Mouse (Mus musculus) MEL (cell line): ENCODE results near the gene Map1b. TPM values are rescaled to one million over a fixed set of nuclear protein-coding genes. Genes with fewer than 3 reads are reported as not detected.

Experiments
- DNase-seq: peaks from one replicate; pipeline ENCODE4 v3.0.0; 2011; ENCODE audit warnings: low read depth, low spot score
- H3K27ac ChIP-seq: 2 replicates; pipeline ENCODE4 v1.5.1; 2012; ENCODE audit warnings: low read depth, mild to moderate bottlenecking, control low read depth, low read length, moderate library complexity; ENCODE audit not compliant: control insufficient read depth
- H3K27me3 ChIP-seq, 2 experiments: fragments of 150-350 bp in 1 of 2; sonication (generic) in 1 of 2; 2 replicates each; pipeline ENCODE4 v1.6.1; 2012; ENCODE audit warnings: low read length in 2 of 2, mild to moderate bottlenecking in 2 of 2, improper control_type of control experiment in 1 of 2, moderate library complexity in 1 of 2; ENCODE audit not compliant: insufficient read depth in 2 of 2, control insufficient read depth in 1 of 2
- H3K36me3 ChIP-seq, 2 experiments: 2 replicates each; pipeline ENCODE4 v1.6.1; 2012 to 2014; ENCODE audit warnings: low read length in 2 of 2, improper control_type of control experiment in 1 of 2, inconsistent platforms in 1 of 2, mild to moderate bottlenecking in 1 of 2; ENCODE audit not compliant: insufficient read depth in 2 of 2, control insufficient read depth in 1 of 2
- H3K4me1 ChIP-seq, 2 experiments: fragments of 150-350 bp in 1 of 2; sonication (generic) in 1 of 2; 2 replicates each; pipeline ENCODE4 v1.6.1; 2012; ENCODE audit warnings: low read length in 2 of 2, improper control_type of control experiment in 1 of 2, mild to moderate bottlenecking in 1 of 2; ENCODE audit not compliant: insufficient read depth in 2 of 2, control insufficient read depth in 1 of 2
- H3K4me3 ChIP-seq, 2 experiments: fragments of 150-350 bp in 1 of 2; sonication (generic) in 1 of 2; 2 replicates each; pipeline ENCODE4 v1.5.1; 2012; ENCODE audit warnings: low read depth in 2 of 2, low read length in 2 of 2, mild to moderate bottlenecking in 2 of 2, moderate library complexity in 2 of 2, control low read depth in 1 of 2, improper control_type of control experiment in 1 of 2; ENCODE audit not compliant: control insufficient read depth in 1 of 2, insufficient read depth in 1 of 2
- H3K79me2 ChIP-seq: 2 replicates; pipeline ENCODE4 v1.6.1; 2012; ENCODE audit warnings: mild to moderate bottlenecking, low read length, moderate library complexity; ENCODE audit not compliant: control insufficient read depth, poor library complexity, insufficient read depth
- H3K9ac ChIP-seq: 2 replicates; pipeline ENCODE4 v1.6.1; 2012; ENCODE audit warnings: low read depth, mild to moderate bottlenecking, control low read depth, low read length, moderate library complexity; ENCODE audit not compliant: control insufficient read depth, poor library complexity, severe bottlenecking
- H3K9me3 ChIP-seq: fragments of 150-350 bp; sonication (generic); replicated peaks from 2 replicates; pipeline ENCODE4 v1.6.1; 2012; ENCODE audit warnings: mild to moderate bottlenecking, low read length, improper control_type of control experiment, moderate library complexity; ENCODE audit not compliant: insufficient read depth
- BHLHE40 ChIP-seq: IDR thresholded peaks from 2 replicates; pipeline ENCODE4 v1.6.1; 2012; ENCODE audit warnings: low read depth, mild to moderate bottlenecking, inconsistent platforms, low read length, improper control_type of control experiment, borderline replicate concordance
- CHD2 ChIP-seq: IDR thresholded peaks from 2 replicates; pipeline ENCODE4 v1.6.1; 2011; ENCODE audit warnings: low read length, improper control_type of control experiment
- E2F4 ChIP-seq: IDR thresholded peaks from 2 replicates; pipeline ENCODE4 v1.6.1; 2011; ENCODE audit warnings: low read depth, low read length, improper control_type of control experiment, borderline replicate concordance
- ELF1 ChIP-seq: IDR thresholded peaks from 2 replicates; pipeline ENCODE4 v1.6.1; 2014; ENCODE audit warnings: low read depth, mild to moderate bottlenecking, inconsistent platforms, low read length, improper control_type of control experiment, moderate library complexity
- EP300 ChIP-seq, 2 experiments: IDR thresholded peaks; 2 replicates each; pipeline ENCODE4 v1.6.1; 2011; ENCODE audit warnings: improper control_type of control experiment in 2 of 2, low read length in 2 of 2, low read depth in 1 of 2, mild to moderate bottlenecking in 1 of 2
- GABPA ChIP-seq: IDR thresholded peaks from 2 replicates; pipeline ENCODE4 v1.6.1; 2012; ENCODE audit warnings: low read depth, mild to moderate bottlenecking, inconsistent platforms, low read length, improper control_type of control experiment, moderate library complexity
- KAT2A ChIP-seq: conservative IDR thresholded peaks from 2 replicates; pipeline ENCODE4 v1.6.1; 2012; ENCODE audit warnings: low read depth, low read length, improper control_type of control experiment, inconsistent platforms
- MAFK ChIP-seq: IDR thresholded peaks from 2 replicates; pipeline ENCODE4 v1.6.1; 2011; ENCODE audit warnings: low read depth, mild to moderate bottlenecking, low read length, improper control_type of control experiment, borderline replicate concordance
- MAX ChIP-seq: IDR thresholded peaks from 2 replicates; pipeline ENCODE4 v1.6.1; 2011; ENCODE audit warnings: low read length, improper control_type of control experiment
- MYC ChIP-seq: IDR thresholded peaks from 2 replicates; pipeline ENCODE4 v1.6.1; 2011; ENCODE audit warnings: low read depth, mild to moderate bottlenecking, low read length, improper control_type of control experiment, moderate library complexity
- POLR2A ChIP-seq, 2 experiments: IDR thresholded peaks; 2 replicates each; pipeline ENCODE4 v1.6.1; 2011 to 2012; ENCODE audit warnings: low read length in 2 of 2, mild to moderate bottlenecking in 2 of 2, control low read depth in 1 of 2, improper control_type of control experiment in 1 of 2, low read depth in 1 of 2, moderate library complexity in 1 of 2; ENCODE audit not compliant: control insufficient read depth in 1 of 2, insufficient read depth in 1 of 2, poor library complexity in 1 of 2
- POLR2AphosphoS5 ChIP-seq: IDR thresholded peaks from 2 replicates; pipeline ENCODE4 v1.6.1; 2012; ENCODE audit warnings: low read depth, borderline replicate concordance, mild to moderate bottlenecking, inconsistent platforms, low read length, moderate library complexity, mixed read lengths
- RAD21 ChIP-seq: IDR thresholded peaks from 2 replicates; pipeline ENCODE4 v1.6.1; 2011; ENCODE audit warnings: mild to moderate bottlenecking, low read depth, low read length, improper control_type of control experiment
- TAL1 ChIP-seq: IDR thresholded peaks from 2 replicates; pipeline ENCODE4 v1.6.1; 2012; ENCODE audit warnings: mild to moderate bottlenecking, inconsistent platforms, low read length, moderate library complexity, mixed read lengths
- TBP ChIP-seq: IDR thresholded peaks from 2 replicates; pipeline ENCODE4 v1.8.0; 2011; ENCODE audit warnings: low read depth, low read length, improper control_type of control experiment
- TCF12 ChIP-seq: IDR thresholded peaks from 2 replicates; pipeline ENCODE4 v1.6.1; 2014; ENCODE audit warnings: low read depth, mild to moderate bottlenecking, inconsistent platforms, low read length, improper control_type of control experiment, moderate library complexity
- UBTF ChIP-seq: IDR thresholded peaks from 2 replicates; pipeline ENCODE4 v1.6.1; 2012; ENCODE audit warnings: low read depth, mild to moderate bottlenecking, inconsistent platforms, low read length, improper control_type of control experiment, moderate library complexity, borderline replicate concordance; ENCODE audit not compliant: insufficient read depth
- USF1 ChIP-seq: IDR thresholded peaks from 2 replicates; pipeline ENCODE4 v1.6.1; 2014; ENCODE audit warnings: low read depth, mild to moderate bottlenecking, inconsistent platforms, low read length, improper control_type of control experiment, moderate library complexity
- USF2 ChIP-seq, 2 experiments: IDR thresholded peaks; 2 replicates each; pipeline ENCODE4 v1.6.1; 2011 to 2012; ENCODE audit warnings: improper control_type of control experiment in 2 of 2, low read length in 2 of 2, borderline replicate concordance in 1 of 2, inconsistent platforms in 1 of 2, low read depth in 1 of 2, mild to moderate bottlenecking in 1 of 2; ENCODE audit not compliant: insufficient read depth in 1 of 2
- ZC3H11A ChIP-seq: IDR thresholded peaks from 2 replicates; pipeline ENCODE4 v1.6.1; 2012; ENCODE audit warnings: low read depth, mild to moderate bottlenecking, inconsistent platforms, low read length, improper control_type of control experiment
- ZMIZ1 ChIP-seq: IDR thresholded peaks from 2 replicates; pipeline ENCODE4 v1.6.1; 2012; ENCODE audit warnings: low read depth, mild to moderate bottlenecking, inconsistent platforms, low read length, improper control_type of control experiment, moderate library complexity
- ZNF384 ChIP-seq: IDR thresholded peaks from 2 replicates; pipeline ENCODE4 v1.6.1; 2012; ENCODE audit warnings: low read depth, mild to moderate bottlenecking, inconsistent platforms, low read length, improper control_type of control experiment
- polyA plus RNA-seq, 2 experiments: library from polyadenylated mRNA; stranded (reverse) in 1 of 2; unstranded in 1 of 2; fragments of >175 nt in 1 of 2; fragments of >200 nt in 1 of 2; gene quantifications; 2 replicates each; pipeline versions ENCODE4 v1.2.1 to v1.2.4; 2012; ENCODE audit warnings: low replicate concordance in 2 of 2, low read depth in 1 of 2; ENCODE audit not compliant: insufficient read length in 2 of 2, insufficient read depth in 1 of 2, missing spikeins in 1 of 2
- total RNA-seq: library from RNA; depleted of rRNA; stranded (reverse); fragments of 300-350 nt; gene quantifications from 2 replicates; pipeline ENCODE4 v1.2.3, GENCODE M21; 2012

Gene Map1b
- total and polyA plus RNA-seq, 3 experiments: not detected

GRCm38 (mm10) chr13:99554960-99555359, 38.6 kb upstream of the Map1b start:
- Histone ChIP-seq H3K4me3 (no peak overlapping the region), H3K9me3 (no peaks in the 10 kb centered on the region), H3K36me3 (no peaks in the 10 kb centered on the region), H3K9ac (no peak overlapping the region), H3K27ac (no peak overlapping the region), H3K79me2 (no peaks in the 10 kb centered on the region), H3K27me3 (no peaks in the 10 kb centered on the region), H3K4me1 (no peaks in the 10 kb centered on the region)
- DNase-seq: no peak
- TF ChIP-seq UBTF (no peak), USF2 (IDR thresholded peaks at IDR 0.05; ENCODE audit: borderline replicate concordance in 1 of 2, insufficient read depth in 1 of 2, low read depth in 1 of 2, low read length in 2 of 2) (no peak), KAT2A (no peak), MAX (no peak), POLR2A (IDR thresholded peaks at IDR 0.05; ENCODE audit: control insufficient read depth in 1 of 2, insufficient read depth in 1 of 2, low read depth in 1 of 2, low read length in 2 of 2, poor library complexity in 1 of 2) (no peak), ZNF384 (no peak), USF1 (no peak), MYC (no peak)

GRCm38 (mm10) chr13:99554466-99554865, 38.1 kb upstream of the Map1b start:
- no peak overlapping the region for H3K27ac ChIP-seq
- no peak for DNase-seq

GRCm38 (mm10) chr13:99552381-99552780, 36.0 kb upstream of the Map1b start:
- Histone ChIP-seq H3K27ac (no peak overlapping the region), H3K36me3 (no peaks in the 10 kb centered on the region), H3K4me3 (no peak overlapping the region), H3K27me3 (no peaks in the 10 kb centered on the region), H3K79me2 (no peaks in the 10 kb centered on the region), H3K4me1 (no peaks in the 10 kb centered on the region), H3K9me3 (no peaks in the 10 kb centered on the region), H3K9ac (no peak overlapping the region)
- TF ChIP-seq TCF12 (no peak), USF1 (no peak), BHLHE40 (no peak), ZMIZ1 (no peak), TBP (no peak)
- no peak for DNase-seq

More at GRCm38 (mm10) chr13:99554466-99554865, 38.1 kb upstream of the Map1b start:
- Histone ChIP-seq H3K9me3 (no peaks in the 10 kb centered on the region), H3K9ac (no peak overlapping the region), H3K4me1 (no peaks in the 10 kb centered on the region), H3K27me3 (no peaks in the 10 kb centered on the region), H3K4me3 (no peak overlapping the region), H3K79me2 (no peaks in the 10 kb centered on the region), H3K36me3 (no peaks in the 10 kb centered on the region)
- TF ChIP-seq KAT2A (no peak), EP300 (IDR thresholded peaks at IDR 0.05; ENCODE audit: low read depth in 1 of 2, low read length in 2 of 2) (no peak), ZC3H11A (no peak), E2F4 (no peak), ELF1 (no peak), MAFK (no peak), POLR2A (IDR thresholded peaks at IDR 0.05; ENCODE audit: control insufficient read depth in 1 of 2, insufficient read depth in 1 of 2, low read depth in 1 of 2, low read length in 2 of 2, poor library complexity in 1 of 2) (no peak), CHD2 (no peak), TAL1 (no peak), USF2 (IDR thresholded peaks at IDR 0.05; ENCODE audit: borderline replicate concordance in 1 of 2, insufficient read depth in 1 of 2, low read depth in 1 of 2, low read length in 2 of 2) (no peak), ZMIZ1 (no peak), TCF12 (no peak), POLR2AphosphoS5 (no peak), RAD21 (no peak), ZNF384 (no peak), GABPA (no peak)
